Mouse (Mus musculus) midbrain, postnatal 0 days (tissue): ENCODE measurements at regions not wholly inside any gene's neighbourhood (a gene's known extent, or its start where the extent isn't known, plus 50 kb on each side); places are given as distances from the start of the nearest gene placed in this dataset.

Experiments used
- ATAC-seq: fragments of 200-750 bp; cut with Nextera tagmentation; 2 replicates; pipeline ENCODE4 v1.8.0; 2017; ENCODE audit warnings: moderate number of reproducible peaks, mild to moderate bottlenecking, moderate TSS enrichment, moderate library complexity; ENCODE audit not compliant: low FRiP score
- DNase-seq: peaks from one replicate; pipeline ENCODE4 v3.0.0-alpha.2; 2015; ENCODE audit warnings: low spot score
- H3K27ac ChIP-seq: fragments of 300-500 bp; sonication (generic); 2 replicates; pipeline ENCODE4 v1.5.1; 2014; ENCODE audit warnings: low read depth, mild to moderate bottlenecking, low read length, mixed read lengths
- H3K27me3 ChIP-seq: fragments of 300-500 bp; sonication (generic); 2 replicates; pipeline ENCODE4 v1.6.1; 2014; ENCODE audit warnings: low read length, control low read depth, mixed read lengths; ENCODE audit not compliant: insufficient read depth
- H3K36me3 ChIP-seq: fragments of 300-500 bp; sonication (generic); 2 replicates; pipeline ENCODE4 v1.6.1; 2014; ENCODE audit warnings: low read length, control low read depth, mixed read lengths; ENCODE audit not compliant: insufficient read depth
- H3K4me1 ChIP-seq: fragments of 300-500 bp; sonication (generic); 2 replicates; pipeline ENCODE4 v1.6.1; 2014; ENCODE audit warnings: mild to moderate bottlenecking, control low read depth, antibody characterized with exemption, low read length, mixed read lengths; ENCODE audit not compliant: insufficient read depth
- H3K4me2 ChIP-seq: fragments of 300-500 bp; sonication (generic); 2 replicates; pipeline ENCODE4 v1.6.1; 2014; ENCODE audit warnings: low read depth, mild to moderate bottlenecking, low read length, mixed read lengths; ENCODE audit not compliant: poor library complexity, severe bottlenecking
- H3K4me3 ChIP-seq: fragments of 300-500 bp; sonication (generic); 2 replicates; pipeline ENCODE4 v1.5.1; 2014; ENCODE audit warnings: low read depth, mild to moderate bottlenecking, low read length, moderate library complexity
- H3K9ac ChIP-seq: fragments of 300-500 bp; sonication (generic); replicated peaks from 2 replicates; pipeline ENCODE4 v1.6.1; 2014; ENCODE audit warnings: mild to moderate bottlenecking, low read length, moderate library complexity, mixed read lengths; ENCODE audit not compliant: poor library complexity, severe bottlenecking
- H3K9me3 ChIP-seq: fragments of 300-500 bp; sonication (generic); 2 replicates; pipeline ENCODE4 v1.6.1; 2016; ENCODE audit warnings: low read length, control low read depth
- CTCF ChIP-seq: IDR thresholded peaks from 2 replicates; pipeline ENCODE4 v1.5.1; 2016; ENCODE audit warnings: antibody characterized with exemption, mild to moderate bottlenecking
- WGBS: fragments of 180-500 bp; shearing (Covaris S2); extraction: QIAGEN DNeasy Blood & Tissue Kit; methylation state at CpG from one replicate; pipeline ENCODE4 v1.1.7; 2014; 5-methylcytosine and 5-hydroxymethylcytosine counted together

GRCm38 (mm10) chr2:128374253-128374566 lies 216.8 kb upstream of the Spdye4c start:
- no peaks in the 10 kb centered on the region for H3K9me3 ChIP-seq
- no peak for DNase-seq
- no peak for ATAC-seq
- H3K27me3 ChIP-seq: no peaks in the 10 kb centered on the region
- no peak overlapping the region for H3K9ac ChIP-seq
- no peak overlapping the region for H3K4me2 ChIP-seq
- no peak overlapping the region for H3K4me3 ChIP-seq
- H3K36me3 ChIP-seq: no peaks in the 10 kb centered on the region
- no peaks in the 10 kb centered on the region; the same call in 1 of the 2 replicates for H3K4me1 ChIP-seq
- no peak for TF ChIP-seq CTCF
- no peak overlapping the region for H3K27ac ChIP-seq
- WGBS: 86% methylated on average over 2 of the region's 2 CpGs

GRCm38 (mm10) chr2:128374926-128375325 lies 216.1 kb upstream of the Spdye4c start:
- Histone ChIP-seq H3K9me3 (no peaks in the 10 kb centered on the region), H3K4me2 (no peak overlapping the region), H3K36me3 (no peaks in the 10 kb centered on the region), H3K27ac (no peak overlapping the region), H3K4me3 (no peak overlapping the region), H3K4me1 (no peaks in the 10 kb centered on the region; the same call in 1 of the 2 replicates), H3K9ac (no peak overlapping the region), H3K27me3 (no peaks in the 10 kb centered on the region)
- ATAC-seq (no peak), DNase-seq (no peak)
- no peak for TF ChIP-seq CTCF
- WGBS: 97% methylated on average over 5 of the region's 5 CpGs

- H3K27ac ChIP-seq: no peak overlapping the region
- no peaks in the 10 kb centered on the region; the same call in 1 of the 2 replicates for H3K4me1 ChIP-seq
- 98% methylated on average over 3 of the region's 3 CpGs for WGBS
- H3K36me3 ChIP-seq: no peaks in the 10 kb centered on the region
- H3K9me3 ChIP-seq: no peaks in the 10 kb centered on the region
- no peak overlapping the region for H3K4me2 ChIP-seq
- no peak for TF ChIP-seq CTCF
- ATAC-seq (no peak), DNase-seq (no peak)
- H3K4me3 ChIP-seq: no peak overlapping the region
- no peak overlapping the region for H3K9ac ChIP-seq
- H3K27me3 ChIP-seq: no peaks in the 10 kb centered on the region
Measured at GRCm38 (mm10) chr2:128375827-128376226, 215.2 kb upstream of the Spdye4c start.

GRCm38 (mm10) chr2:128377176-128377575 lies 213.8 kb upstream of the Spdye4c start:
- Histone ChIP-seq H3K4me3 (no peak overlapping the region), H3K4me1 (peaks cover 2% of the 10 kb centered on the region; the same call in 1 of the 2 replicates), H3K27ac (no peak overlapping the region), H3K9me3 (no peaks in the 10 kb centered on the region), H3K9ac (no peak overlapping the region), H3K4me2 (no peak overlapping the region), H3K27me3 (no peaks in the 10 kb centered on the region), H3K36me3 (no peaks in the 10 kb centered on the region)
- ATAC-seq: no peak
- TF ChIP-seq CTCF: no peak
- no peak for DNase-seq
- WGBS: 78% methylated on average over 6 of the region's 6 CpGs

GRCm38 (mm10) chr2:128377680-128378079 lies 213.3 kb upstream of the Spdye4c start:
- Histone ChIP-seq H3K4me3 (no peak overlapping the region), H3K4me2 (no peak overlapping the region), H3K9ac (no peak overlapping the region), H3K36me3 (no peaks in the 10 kb centered on the region), H3K27me3 (no peaks in the 10 kb centered on the region), H3K27ac (no peak overlapping the region), H3K4me1 (peaks cover 2% of the 10 kb centered on the region; the same call in 1 of the 2 replicates), H3K9me3 (no peaks in the 10 kb centered on the region)
- 84% methylated on average over 10 of the region's 10 CpGs for WGBS
- ATAC-seq (no peak), DNase-seq (no peak)
- TF ChIP-seq CTCF: no peak

GRCm38 (mm10) chr2:128378456-128378855 lies 212.6 kb upstream of the Spdye4c start:
- ATAC-seq (no peak), DNase-seq (no peak)
- TF ChIP-seq CTCF: no peak

More at GRCm38 (mm10) chr2:128378456-128378855, 212.6 kb upstream of the Spdye4c start:
- Histone ChIP-seq H3K4me3 (no peak overlapping the region), H3K36me3 (no peaks in the 10 kb centered on the region), H3K4me1 (peaks cover 2% of the 10 kb centered on the region; the same call in 1 of the 2 replicates), H3K27ac (no peak overlapping the region), H3K27me3 (no peaks in the 10 kb centered on the region), H3K9me3 (no peaks in the 10 kb centered on the region), H3K4me2 (no peak overlapping the region), H3K9ac (no peak overlapping the region)
- WGBS: 76% methylated on average over 7 of the region's 7 CpGs
